Mouse (Mus musculus) large intestine, adult 2 months (tissue): ENCODE measurements around the gene Abl2. TPM values are rescaled to one million over a fixed set of nuclear protein-coding genes. Genes with fewer than 3 reads are reported as not detected.
"Not testable (repeated sequence)": the region's sequence is repeated elsewhere in the genome, so short reads cannot be mapped to it uniquely, and the experiment has no call there.

Experiments
- DNase-seq: peaks from one replicate; pipeline ENCODE4 v3.0.0-alpha.2; 2012; ENCODE audit warnings: low read depth, low spot score
- WGBS: fragments of 180-500 bp; shearing (Covaris S2); methylation state at CpG from one replicate; pipeline ENCODE4 v1.1.7; 2018; 5-methylcytosine and 5-hydroxymethylcytosine counted together
- polyA plus RNA-seq: library from polyadenylated mRNA; depleted of rRNA; stranded (reverse); fragments of >200 nt; gene quantifications from 2 replicates; pipeline ENCODE4 v1.2.3, GENCODE M21; 2012; rRNA removed

Gene Abl2
- 1.9 and 2.4 TPM in 2 replicates for polyA plus RNA-seq

DNA sequence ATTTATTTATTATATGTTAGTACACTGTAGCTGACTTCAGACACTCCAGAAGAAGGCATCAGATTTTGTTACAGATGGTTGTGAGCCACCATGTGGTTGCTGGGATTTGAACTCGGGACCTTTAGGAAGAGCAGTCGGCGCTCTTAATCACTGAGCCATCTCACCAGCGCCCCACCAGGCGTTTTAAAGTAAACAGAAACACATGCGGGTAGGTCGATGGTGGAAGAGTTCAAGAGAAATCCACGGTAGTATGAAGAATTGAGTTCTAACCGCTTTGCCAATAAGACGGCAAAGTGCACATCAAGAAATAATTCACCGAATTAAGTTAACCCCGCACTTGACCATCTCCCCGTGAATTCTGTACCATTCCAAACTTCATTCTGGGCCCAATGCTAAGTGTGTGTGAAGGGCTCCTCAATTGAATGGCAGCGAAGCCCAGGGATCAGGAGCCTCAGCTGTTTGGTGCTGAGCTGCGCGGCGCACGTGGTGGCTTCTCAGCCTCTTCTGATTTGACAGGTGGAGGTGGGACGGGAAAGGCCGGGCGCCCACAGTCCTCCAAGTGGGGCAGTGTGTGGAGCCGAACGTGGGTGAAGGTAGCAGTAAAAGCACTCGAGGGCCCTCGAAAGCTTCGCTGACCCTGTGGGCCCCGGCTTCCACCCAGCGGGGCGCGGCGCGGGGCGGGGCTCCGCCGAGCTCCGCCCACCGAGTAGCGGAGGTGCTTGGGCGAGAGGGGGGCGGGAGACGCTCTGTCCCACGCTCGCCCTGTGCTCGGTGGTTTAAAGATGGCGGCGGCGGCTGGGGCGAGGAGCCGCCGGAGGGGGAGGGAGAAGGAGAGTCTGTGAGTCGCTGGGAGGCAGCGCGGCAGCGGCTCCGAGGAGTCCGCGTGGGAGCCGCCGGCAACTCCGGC is at the start of gene Abl2:
Gene Abl2, plus strand, starts transcription at position 763 of the 907 bp plus-strand sequence.
- WGBS, result 10% methylated on average over 59 of the region's 60 CpGs

DNA sequence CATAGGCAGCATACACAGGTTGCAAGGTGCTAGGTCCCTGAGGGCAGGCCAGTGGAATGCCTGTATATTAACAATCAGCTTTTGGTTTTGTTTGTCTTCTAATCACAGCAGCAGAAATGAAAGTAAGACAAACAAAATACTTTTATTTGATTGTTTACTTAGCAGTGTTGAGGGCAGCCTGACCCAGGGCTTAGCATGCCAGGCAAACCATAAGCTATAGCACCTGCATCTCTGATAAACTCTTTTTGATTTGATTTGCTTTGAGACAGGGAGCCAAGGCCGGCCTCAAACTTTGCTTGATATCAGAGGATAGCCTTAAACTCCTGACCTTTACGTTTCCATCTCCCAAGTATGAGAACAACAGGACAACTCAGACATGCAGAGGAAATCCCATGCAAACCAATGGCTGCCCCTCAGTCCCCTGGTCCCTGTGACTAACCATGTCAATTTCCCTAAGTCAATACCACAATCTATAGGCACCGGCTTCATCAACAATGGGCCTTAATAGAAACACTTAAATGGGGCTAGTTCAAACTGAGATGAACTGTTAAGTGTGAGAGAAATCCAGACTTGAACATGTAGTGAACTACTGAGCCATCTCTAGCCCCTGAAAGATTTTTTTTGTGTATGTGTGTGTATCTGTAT is 38.3 kb upstream of the Abl2 start:
- DNase-seq, result no peak
- WGBS, result 57% methylated on average over 3 of the region's 3 CpGs

More for the DNA sequence above, at the start of gene Abl2:
- DNase-seq, result peak; percentile 52

DNA sequence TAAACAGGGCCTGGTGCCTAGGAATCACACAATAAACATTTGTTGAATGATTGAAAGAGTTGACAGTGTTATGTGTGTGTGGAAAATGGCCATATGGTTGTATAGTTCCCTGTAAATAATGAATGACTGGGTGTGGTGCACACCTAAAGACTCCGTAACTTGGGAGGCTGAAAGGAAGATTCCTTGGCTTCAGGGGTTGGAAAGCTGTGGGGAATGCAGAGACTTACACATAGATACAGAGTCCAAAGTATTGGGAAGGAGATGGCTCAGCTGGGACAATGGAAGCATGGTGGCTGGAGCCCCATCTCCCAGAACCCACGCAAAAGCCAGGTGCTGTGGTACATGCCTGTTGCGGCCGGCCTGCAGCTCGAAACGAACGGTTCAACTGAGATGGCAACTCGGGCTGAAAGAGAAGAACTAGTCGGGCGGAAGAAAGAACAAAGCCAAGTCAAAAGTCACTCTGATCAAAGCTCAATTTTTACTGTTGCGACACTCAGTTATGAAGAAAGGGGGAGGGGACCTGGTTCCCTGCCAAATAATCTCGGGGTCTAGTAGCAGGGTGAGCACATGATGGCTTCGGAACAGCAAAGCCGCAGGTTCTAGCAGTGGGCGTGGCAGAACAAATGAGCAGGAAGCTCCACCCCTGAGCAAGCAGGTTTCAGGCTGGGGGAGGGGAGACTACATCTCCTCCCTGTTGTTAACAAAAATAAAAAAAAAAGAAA is 36.6 kb upstream of the Abl2 start:
- WGBS, result 25% methylated on average over 15 of the region's 15 CpGs
- DNase-seq, result peak; percentile 37

DNA sequence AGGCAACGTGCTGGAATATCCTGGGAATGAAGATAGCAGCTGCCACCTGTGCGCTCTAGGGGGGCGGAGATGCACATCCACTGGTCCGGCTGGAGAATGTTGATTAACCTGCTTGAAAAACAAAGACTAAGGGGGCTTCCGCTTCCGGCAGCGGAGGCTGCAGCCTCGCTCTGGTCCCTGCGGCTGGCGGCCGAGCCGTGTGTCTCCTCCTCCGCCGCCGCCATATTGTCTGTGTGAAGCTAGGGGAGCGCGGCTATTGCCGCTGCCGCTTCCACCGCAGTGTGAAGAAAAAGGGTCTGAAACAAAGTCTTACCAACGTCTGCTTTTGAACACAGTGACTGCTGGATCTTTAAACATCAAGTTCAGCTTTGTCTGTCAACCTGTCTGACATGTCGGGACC is 34.7 kb upstream of the Abl2 start, which contains the start of gene Gm10031:
Gene Gm10031, plus strand, starts transcription at position 171 of the 400 bp plus-strand sequence.
- 93% methylated on average over 22 of the region's 22 CpGs for WGBS
- not testable (repeated sequence) for DNase-seq

DNA sequence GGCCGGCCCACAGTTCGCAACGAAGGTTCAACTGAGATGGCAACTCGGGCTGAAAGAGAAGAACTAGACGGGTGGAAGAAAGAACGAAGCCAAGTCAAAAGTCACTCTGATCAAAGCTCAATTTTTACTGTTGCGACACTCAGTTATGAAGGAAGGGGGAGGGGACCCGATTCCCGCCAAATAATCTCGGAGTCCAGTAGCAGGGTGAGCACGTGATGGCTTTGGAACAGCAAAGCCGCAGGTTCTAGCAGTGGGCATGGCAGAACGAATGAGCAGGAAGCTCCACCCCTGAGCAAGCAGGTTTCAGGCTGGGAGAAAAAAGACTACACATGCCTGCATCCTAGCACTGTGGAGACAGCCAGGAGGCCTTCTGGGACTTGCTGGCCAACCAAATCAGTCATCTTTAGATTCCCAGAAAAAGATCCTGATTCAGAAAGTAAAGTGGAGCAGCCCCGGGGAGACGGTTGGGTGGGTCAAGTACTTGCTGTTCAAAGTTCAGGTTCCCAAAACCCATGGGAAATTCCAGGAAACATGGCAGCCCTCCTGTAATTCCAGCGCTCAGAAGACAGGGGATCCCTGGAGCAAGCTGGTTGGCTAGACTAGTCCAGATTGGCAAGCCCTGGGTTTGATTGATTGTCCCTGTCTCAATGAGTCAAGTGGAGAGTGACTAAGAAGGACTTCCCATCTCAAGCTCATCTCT is 26.0 kb upstream of the Abl2 start:
- 80% methylated on average over 16 of the region's 16 CpGs for WGBS
- DNase-seq, result not testable (repeated sequence)

DNA sequence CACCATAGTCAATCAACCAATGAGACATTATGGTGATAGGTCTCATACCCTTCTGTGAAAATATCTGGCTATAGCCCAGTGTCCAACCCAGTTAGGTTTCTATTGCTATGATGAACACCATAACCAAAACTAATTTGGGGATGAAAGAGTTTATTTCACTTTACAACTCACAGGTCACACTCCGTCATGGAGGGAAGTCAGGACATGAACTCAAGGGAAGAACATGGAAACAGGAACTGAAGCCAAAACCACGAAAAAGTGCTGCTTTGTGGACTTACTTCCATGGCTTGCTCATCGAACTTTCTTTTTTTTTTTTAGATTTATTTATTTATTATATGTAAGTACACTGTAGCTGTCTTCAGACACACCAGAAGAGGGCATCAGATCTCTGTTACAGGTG is 25.1 kb upstream of the Abl2 start:
- 79% methylated on average over 3 of the region's 3 CpGs for WGBS
- DNase-seq, result no peak

DNA sequence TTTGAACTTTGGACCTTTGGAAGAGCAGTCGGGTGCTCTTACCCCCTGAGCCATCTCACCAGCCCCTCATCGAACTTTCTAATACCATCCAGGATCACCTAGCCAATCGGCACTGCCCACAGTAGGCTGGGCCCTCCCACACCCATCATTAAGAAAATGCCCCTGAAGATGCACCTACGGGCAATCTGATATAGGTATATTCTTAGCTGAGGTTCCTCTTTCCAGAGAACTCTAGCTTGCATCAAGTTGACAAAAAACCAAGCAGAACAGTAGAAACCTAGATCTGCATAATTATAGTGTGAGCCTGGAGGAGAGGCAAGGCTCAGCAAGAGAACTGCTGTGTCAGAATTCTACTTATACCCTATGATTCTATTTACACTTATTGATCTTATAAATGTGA is 24.7 kb upstream of the Abl2 start:
- 84% methylated on average over 4 of the region's 4 CpGs for WGBS
- DNase-seq, result no peak

DNA sequence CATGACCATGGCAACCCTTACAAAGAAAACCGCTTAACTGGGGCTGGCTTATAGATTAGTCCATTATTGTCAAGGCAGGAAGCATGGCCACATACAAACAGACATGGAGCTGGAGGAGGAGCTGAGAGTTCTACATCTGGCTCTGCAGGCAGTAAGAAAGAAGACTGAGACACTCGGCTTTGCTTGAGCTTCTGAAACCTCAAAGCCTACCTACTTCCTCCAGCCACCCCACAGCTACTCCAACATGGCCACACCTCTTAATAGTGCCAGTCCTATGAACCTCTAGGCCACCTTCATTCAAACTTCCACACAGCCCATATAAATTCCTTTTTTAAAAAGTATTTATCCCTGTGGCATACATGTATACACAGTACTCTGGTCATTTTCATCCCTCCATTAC is 21.6 kb upstream of the Abl2 start:
- WGBS, result 67% methylated on average over 2 of the region's 2 CpGs

DNA sequence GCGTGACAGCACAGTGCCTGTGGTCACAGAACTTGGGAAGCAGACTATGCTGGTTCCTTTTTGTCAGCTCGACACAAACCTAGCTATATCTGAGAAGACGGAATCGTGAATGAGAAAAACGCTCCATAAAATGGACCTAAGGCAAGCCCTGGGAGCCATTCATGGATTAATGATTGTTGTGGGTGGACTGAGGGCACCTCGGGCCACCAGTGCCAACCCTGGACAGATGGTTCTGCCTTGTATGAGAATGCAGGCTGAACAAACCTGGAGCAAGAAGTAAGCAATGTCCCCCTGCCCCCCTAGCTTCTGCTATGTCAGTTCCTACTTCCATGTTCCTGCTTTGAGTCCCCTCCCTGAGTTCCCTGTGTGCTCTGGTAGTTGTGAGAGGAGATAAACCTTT is 20.9 kb upstream of the Abl2 start:
- no peak for DNase-seq
- 78% methylated on average over 6 of the region's 6 CpGs for WGBS

More for the DNA sequence above, 21.6 kb upstream of the Abl2 start:
- no peak for DNase-seq

DNA sequence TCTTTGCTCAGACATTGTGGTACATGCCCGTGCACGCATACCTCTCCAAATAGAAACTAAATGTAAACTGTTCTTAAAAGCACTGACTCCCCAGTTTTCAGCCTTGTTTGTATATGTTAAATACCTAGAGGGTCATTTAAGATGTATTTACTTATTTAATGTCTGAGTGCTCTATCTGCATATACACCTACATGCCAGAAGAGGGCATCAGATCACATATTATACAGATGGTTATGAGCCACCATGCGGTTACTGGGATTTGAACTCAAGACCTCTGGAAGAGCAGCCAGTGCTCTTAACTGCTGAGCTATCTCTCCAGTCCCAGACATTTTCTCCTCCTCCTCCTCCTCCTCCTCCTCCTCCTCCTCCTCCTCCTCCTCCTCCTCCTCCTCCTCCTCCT is 20.2 kb upstream of the Abl2 start:
- WGBS, result 65% methylated on average over 3 of the region's 3 CpGs
- DNase-seq, result no peak

DNA sequence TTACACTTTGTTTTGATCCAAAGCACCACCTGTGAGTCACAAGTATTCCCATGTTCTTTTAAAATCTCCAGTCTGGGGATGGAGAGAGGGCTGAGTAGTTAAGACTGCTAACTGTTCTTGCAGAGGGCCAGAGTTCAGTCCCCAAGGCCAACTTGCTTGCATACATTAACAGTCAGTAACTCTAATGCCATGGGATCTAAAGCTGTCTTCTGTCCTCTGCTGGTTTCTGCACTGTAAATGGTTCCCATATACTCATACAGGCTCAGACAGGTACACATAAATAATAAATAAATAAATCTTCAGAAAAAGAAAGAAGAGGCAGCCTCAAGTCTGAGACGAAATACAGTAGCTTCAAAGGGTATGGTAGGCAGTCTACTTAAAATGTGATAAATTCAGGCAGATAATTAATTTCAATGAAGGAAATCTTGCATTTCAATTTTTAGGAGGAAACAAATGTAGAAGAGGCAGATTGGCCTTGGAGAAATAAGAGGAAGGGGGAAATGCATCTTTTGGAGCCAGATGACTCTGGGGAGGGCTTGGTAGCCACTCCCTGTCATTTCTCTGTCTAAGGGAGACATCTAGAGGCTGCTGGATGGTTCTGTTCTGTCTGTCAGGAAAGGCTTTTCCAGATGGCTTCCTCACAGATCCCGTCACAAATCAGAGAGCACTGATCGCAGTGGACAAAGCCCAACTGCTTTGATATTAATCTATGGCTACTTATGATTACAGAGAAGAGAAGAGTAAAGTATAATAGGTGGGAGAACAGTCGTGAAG is 18.6 kb upstream of the Abl2 start:
- 47% methylated on average over 4 of the region's 4 CpGs for WGBS
- DNase-seq, result no peak

DNA sequence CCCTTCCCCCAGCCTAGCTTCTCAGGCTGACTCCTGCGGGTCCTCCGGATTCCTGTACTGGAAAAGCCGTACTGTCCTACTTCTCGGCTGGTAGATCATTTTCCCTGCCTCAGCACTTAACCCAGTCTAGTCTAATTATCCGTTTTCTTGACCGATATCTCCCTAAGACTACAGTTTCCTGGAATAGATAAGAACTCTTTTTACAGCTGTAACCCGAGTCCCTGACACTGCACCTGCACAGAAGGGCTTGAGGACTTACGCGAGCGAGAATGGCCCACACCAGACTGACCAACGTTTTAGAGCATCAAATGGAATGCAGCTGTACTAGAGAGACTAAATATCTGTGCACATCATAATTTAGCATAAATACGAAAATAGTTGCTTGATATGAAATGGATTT is 14.6 kb upstream of the Abl2 start:
- no peak for DNase-seq
- WGBS, result 23% methylated on average over 12 of the region's 12 CpGs

DNA sequence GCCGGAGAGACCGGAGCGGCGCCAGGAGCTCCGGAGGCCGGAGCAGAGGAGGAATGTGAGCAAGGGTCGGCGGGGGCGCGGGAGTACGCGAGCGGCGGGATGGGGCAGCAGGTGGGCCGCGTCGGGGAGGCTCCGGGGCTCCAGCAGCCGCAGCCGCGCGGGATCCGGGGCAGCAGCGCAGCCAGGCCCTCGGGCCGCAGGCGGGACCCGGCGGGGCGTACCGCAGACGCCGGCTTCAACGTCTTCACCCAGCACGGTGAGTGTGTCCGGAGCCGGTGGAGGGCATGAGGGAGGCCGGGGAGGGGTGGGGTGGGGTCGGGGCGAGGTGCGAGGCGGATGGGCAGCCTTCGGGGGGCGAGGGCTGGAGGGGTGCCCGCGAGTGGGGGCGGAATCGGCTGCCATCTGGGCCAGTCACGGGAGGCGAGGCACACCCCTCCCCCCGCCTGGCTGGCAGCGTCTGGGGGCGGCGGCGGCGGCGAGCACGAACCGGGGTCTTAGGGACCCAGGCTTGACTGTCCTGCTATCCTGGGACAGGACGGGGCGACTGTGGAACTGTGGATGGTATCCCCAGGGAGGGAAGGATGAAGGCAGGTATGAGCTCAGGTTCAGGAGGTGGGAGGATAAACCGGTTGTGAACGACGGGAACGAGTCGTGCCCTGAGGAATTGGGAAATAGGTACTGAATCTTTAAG is 509 bp downstream of the Abl2 start:
- under 1% methylated on average over 62 of the region's 66 CpGs for WGBS
- DNase-seq, result no peak

DNA sequence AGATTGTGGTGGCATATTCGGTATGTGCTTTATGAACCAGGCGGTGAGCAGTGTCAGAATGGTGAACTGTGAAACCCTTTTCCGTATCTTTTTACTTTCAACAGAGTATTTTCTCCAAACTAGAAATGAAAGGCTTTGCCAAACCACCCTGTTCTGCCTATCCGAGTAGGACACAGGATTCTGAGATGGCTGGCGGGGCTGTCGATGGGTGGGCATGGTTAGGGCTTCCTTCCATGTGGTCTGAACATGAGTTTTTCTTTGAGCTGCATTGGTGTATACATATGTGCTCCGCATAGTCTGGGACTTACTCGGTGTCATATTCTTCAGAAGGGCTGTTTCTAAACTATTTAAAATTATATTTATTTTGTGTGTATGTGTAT is 1.0 kb downstream of the Abl2 start:
- 11% methylated on average over 8 of the region's 8 CpGs for WGBS
- DNase-seq, result no peak

DNA sequence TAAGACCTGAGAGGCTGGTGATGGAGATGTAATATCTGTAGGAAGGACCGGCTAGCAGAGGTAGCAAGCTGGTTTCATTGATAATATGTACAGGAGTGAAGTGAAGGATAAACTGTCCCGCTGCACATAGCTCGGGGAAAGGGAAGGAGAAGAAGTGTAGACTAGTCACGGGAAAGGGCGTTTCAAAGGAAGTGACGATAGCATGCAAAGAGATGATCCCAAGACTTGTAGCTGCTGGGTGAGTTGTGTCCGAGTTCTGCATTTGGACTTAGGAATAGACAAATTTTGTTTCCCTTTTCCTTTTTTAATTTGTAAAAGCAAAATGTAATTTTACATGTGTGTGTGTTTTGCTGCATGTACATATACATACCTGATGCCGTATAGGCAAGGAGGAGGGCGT is 1.9 kb downstream of the Abl2 start:
- DNase-seq, result no peak
- WGBS, result 90% methylated on average over 9 of the region's 9 CpGs

DNA sequence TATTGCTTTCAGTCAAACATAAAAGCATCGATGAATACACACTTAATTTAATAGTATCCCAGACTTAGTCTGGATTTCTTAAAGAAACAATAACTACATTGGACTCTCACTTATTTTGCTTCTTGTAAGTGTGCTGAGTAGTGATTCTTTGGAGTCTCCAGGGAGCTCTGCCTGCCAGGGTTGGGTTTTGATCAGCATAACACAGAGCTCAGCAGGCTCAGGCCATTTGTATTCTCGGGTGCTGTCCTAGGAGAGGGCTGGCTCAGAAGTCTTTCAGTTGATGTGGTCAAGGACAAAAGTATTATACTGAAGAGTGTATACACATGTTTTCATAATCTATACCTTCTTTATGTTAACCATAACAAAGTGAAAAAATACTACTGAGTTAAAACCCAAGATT is 6.7 kb downstream of the Abl2 start:
- DNase-seq, result no peak
- 80% methylated on average over 2 of the region's 2 CpGs for WGBS

DNA sequence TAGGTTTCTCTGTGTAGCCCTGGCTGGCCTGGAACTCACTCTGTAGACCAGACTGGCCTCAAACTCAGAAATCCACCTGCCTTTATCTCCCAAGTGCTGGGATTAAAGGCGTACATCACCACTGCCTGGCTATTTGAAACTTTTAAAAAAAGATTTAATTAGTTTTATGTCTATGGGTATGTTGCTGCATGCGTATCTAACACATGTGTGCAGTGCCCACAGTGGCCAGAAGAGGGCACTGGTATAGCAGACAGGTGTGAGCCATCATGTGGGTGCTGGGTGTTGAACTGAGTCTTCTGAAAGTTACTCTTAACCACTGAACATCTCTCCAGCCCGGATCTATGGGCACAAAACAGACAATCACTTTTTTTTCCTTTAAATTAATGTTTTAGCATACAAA is 7.5 kb downstream of the Abl2 start:
- no peak for DNase-seq
- WGBS, result 95% methylated on average over 3 of the region's 3 CpGs

DNA sequence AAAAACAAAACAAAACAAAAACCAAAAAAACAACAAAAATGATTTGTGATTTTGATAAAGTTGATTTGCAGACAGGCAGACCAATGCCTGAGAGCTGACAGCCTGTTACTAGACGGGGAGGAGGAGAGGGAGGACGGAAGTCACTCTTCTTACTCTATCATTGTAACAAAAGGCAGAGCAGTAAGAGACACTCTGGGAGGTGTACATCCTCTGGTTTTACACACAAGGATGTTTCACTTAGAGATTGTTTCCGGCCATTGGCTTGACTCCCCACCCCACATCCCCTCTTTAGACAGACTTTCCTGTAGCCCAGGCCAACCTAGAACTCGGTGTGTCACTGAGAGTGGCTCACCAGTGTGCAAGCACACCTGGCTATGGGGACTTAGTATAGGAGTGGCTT is 11.0 kb downstream of the Abl2 start:
- WGBS, result 78% methylated on average over 4 of the region's 4 CpGs
- no peak for DNase-seq
